Mouse (Mus musculus): ENCODE results near the gene Csrp3. TPM values are rescaled to one million over a fixed set of nuclear protein-coding genes. Genes with fewer than 3 reads are reported as not detected.

Csrp3 gene
- total and polyA plus RNA-seq, 2 experiments from 2014 or later = 0.23 TPM; not detected in 1

DNA sequence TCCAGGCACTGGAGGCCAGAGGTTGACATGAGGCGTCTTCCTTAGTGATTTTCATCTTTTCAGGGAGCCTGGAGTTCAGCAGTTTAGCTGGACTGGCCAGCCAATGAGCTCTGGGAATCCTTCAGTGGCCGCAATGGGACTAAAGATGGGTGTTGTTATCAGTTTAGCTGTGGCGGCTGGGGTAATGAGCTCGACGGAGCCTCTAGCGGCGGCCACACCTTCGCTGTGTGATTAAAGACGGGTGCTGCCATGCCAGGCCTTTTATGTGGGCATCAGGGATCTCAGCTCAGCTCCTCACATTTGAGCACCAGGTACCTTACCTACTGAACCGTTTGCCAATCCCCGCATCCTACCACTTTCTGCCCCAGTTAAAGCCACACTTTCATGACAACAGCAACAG is 23.5 kb upstream of the Csrp3 start:
- no peaks in the 10 kb centered on the region for H3K9me3 ChIP-seq (ENCODE audit: low read length)
- H3K9ac ChIP-seq (replicated peaks; ENCODE audit: low read length, poor library complexity, severe bottlenecking) = no peak overlapping the region
- 93% methylated on average over 11 of the region's 11 CpGs for WGBS

GRCm38 (mm10) chr7:48870579-48871180 is 22.8 kb upstream of the Csrp3 start:
- no peak for DNase-seq (ENCODE audit: low spot score)
- no peak overlapping the region for H3K9ac ChIP-seq (replicated peaks; ENCODE audit: low read length, poor library complexity, severe bottlenecking)

More for the DNA sequence above, 23.5 kb upstream of the Csrp3 start:
- H3K4me2 ChIP-seq (ENCODE audit: low read depth, low read length, poor library complexity, severe bottlenecking) = no peak overlapping the region
- H3K4me3 ChIP-seq (ENCODE audit: low read depth, low read length) = no peak overlapping the region
- DNase-seq (ENCODE audit: low spot score) (no peak), ATAC-seq (ENCODE audit: low FRiP score) (no peak)
- no peak for TF ChIP-seq CTCF (IDR thresholded peaks at IDR 0.05)
- no peaks in the 10 kb centered on the region for H3K4me1 ChIP-seq (ENCODE audit: insufficient read depth, low read length)
- no peak overlapping the region for H3K27ac ChIP-seq (ENCODE audit: low read depth, low read length)
- H3K36me3 ChIP-seq (ENCODE audit: insufficient read depth, low read length) = no peaks in the 10 kb centered on the region
- H3K27me3 ChIP-seq (ENCODE audit: insufficient read depth, low read length) = no peaks in the 10 kb centered on the region

DNA sequence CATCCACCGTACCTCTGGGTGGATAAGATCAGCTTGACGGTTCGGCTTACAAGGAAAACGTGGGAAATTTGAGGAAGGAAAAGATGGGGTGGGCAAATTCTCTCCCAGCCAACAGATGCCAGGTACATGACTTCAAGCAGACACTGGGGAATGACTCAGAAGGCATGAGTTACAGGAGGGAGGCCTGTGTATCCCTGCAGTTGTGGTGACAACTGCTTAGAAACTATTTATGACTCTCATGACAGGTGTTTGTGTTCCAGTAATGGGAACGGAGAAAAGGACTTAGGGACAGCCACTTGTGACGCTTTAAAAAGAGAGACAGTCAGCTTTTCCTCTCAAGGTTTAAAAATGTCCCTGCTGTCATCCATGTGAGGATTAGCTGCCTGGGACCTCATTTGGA is 22.3 kb upstream of the Csrp3 start:
- DNase-seq (ENCODE audit: low spot score) = no peak
- H3K36me3 ChIP-seq (ENCODE audit: insufficient read depth, low read length) = no peaks in the 10 kb centered on the region
- H3K27ac ChIP-seq (ENCODE audit: low read depth, low read length) = no peak overlapping the region
- no peak for ATAC-seq (ENCODE audit: low FRiP score)
- H3K4me2 ChIP-seq (ENCODE audit: low read depth, low read length, poor library complexity, severe bottlenecking) = no peak overlapping the region
- no peak for TF ChIP-seq CTCF (IDR thresholded peaks at IDR 0.05)
- H3K4me1 ChIP-seq (ENCODE audit: insufficient read depth, low read length) = no peaks in the 10 kb centered on the region
- no peak overlapping the region for H3K4me3 ChIP-seq (ENCODE audit: low read depth, low read length)
- no peak overlapping the region for H3K9ac ChIP-seq (replicated peaks; ENCODE audit: low read length, poor library complexity, severe bottlenecking)
- WGBS = 90% methylated on average over 6 of the region's 6 CpGs
- H3K27me3 ChIP-seq (ENCODE audit: insufficient read depth, low read length) = no peaks in the 10 kb centered on the region
- H3K9me3 ChIP-seq (ENCODE audit: low read length) = no peaks in the 10 kb centered on the region

More at GRCm38 (mm10) chr7:48870579-48871180, 22.8 kb upstream of the Csrp3 start:
- Histone ChIP-seq H3K9me3 (ENCODE audit: low read length) (no peaks in the 10 kb centered on the region), H3K36me3 (ENCODE audit: insufficient read depth, low read length) (no peaks in the 10 kb centered on the region), H3K4me3 (ENCODE audit: low read depth, low read length) (no peak overlapping the region), H3K27ac (ENCODE audit: low read depth, low read length) (no peak overlapping the region), H3K4me1 (ENCODE audit: insufficient read depth, low read length) (no peaks in the 10 kb centered on the region), H3K4me2 (ENCODE audit: low read depth, low read length, poor library complexity, severe bottlenecking) (no peak overlapping the region), H3K27me3 (ENCODE audit: insufficient read depth, low read length) (no peaks in the 10 kb centered on the region)
- no peak for TF ChIP-seq CTCF (IDR thresholded peaks at IDR 0.05)
- WGBS = 94% methylated on average over 21 of the region's 21 CpGs
- ATAC-seq (ENCODE audit: low FRiP score) = no peak

GRCm38 (mm10) chr7:48867576-48867975 is 19.7 kb upstream of the Csrp3 start:
- no peak for TF ChIP-seq CTCF (IDR thresholded peaks at IDR 0.05)
- 90% methylated on average over 18 of the region's 18 CpGs for WGBS
- no peak for DNase-seq (ENCODE audit: low spot score)
- Histone ChIP-seq H3K27ac (ENCODE audit: low read depth, low read length) (no peak overlapping the region), H3K4me1 (ENCODE audit: insufficient read depth, low read length) (no peaks in the 10 kb centered on the region), H3K9ac (replicated peaks; ENCODE audit: low read length, poor library complexity, severe bottlenecking) (no peak overlapping the region), H3K36me3 (ENCODE audit: insufficient read depth, low read length) (no peaks in the 10 kb centered on the region), H3K9me3 (ENCODE audit: low read length) (no peaks in the 10 kb centered on the region), H3K27me3 (ENCODE audit: insufficient read depth, low read length) (no peaks in the 10 kb centered on the region), H3K4me3 (ENCODE audit: low read depth, low read length) (no peak overlapping the region), H3K4me2 (ENCODE audit: low read depth, low read length, poor library complexity, severe bottlenecking) (no peak overlapping the region)
- ATAC-seq (ENCODE audit: low FRiP score) = no peak

DNA sequence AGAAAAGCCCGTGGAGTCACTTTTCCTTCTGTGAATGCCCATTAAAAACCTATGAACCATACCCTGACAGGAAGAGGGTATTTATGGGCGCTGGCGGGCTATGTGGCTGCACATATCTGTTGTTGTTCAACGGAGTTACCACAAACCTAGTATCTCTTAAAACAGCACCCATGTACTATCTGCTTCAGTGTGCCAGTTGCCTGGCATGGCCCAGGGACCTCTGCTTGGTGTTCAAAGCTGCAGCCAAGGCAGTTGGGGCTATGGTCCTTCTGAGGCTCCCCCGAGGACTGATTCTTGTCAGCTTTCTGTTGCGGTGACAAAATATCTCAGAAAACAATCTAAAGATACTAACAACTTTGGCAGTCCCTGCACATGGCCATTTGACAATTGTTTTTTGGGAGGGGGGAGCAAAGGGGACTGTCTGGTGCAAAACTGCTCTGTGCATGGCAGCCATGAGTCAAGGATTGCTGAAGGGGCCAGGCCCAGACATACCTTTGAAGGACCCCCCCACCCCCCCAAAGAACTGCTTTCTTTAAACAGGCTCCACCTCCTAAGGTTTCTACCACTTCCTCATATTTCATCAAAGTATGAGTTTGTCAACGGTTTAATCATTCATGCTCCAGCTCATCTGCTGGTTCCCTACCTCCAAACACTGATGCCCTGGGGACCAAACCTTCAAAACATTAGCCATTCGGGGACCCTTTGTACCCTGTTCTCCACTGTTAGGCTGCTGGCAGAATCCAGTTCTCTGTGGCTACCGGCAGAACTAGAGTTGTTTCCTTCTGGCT is 17.0 kb upstream of the Csrp3 start:
- Histone ChIP-seq H3K36me3 (ENCODE audit: insufficient read depth, low read length) (no peaks in the 10 kb centered on the region), H3K27ac (ENCODE audit: low read depth, low read length) (no peak overlapping the region), H3K9ac (replicated peaks; ENCODE audit: low read length, poor library complexity, severe bottlenecking) (no peak overlapping the region), H3K4me1 (ENCODE audit: insufficient read depth, low read length) (no peaks in the 10 kb centered on the region), H3K4me2 (ENCODE audit: low read depth, low read length, poor library complexity, severe bottlenecking) (no peak overlapping the region), H3K4me3 (ENCODE audit: low read depth, low read length) (no peak overlapping the region), H3K9me3 (ENCODE audit: low read length) (no peaks in the 10 kb centered on the region), H3K27me3 (ENCODE audit: insufficient read depth, low read length) (no peaks in the 10 kb centered on the region)
- 92% methylated on average over 9 of the region's 9 CpGs for WGBS
- no peak for TF ChIP-seq CTCF (IDR thresholded peaks at IDR 0.05)
- no peak for ATAC-seq (ENCODE audit: low FRiP score)
- DNase-seq (ENCODE audit: low spot score) = no peak

- no peak for ATAC-seq (ENCODE audit: low FRiP score)
- Histone ChIP-seq H3K4me1 (ENCODE audit: insufficient read depth, low read length) (no peaks in the 10 kb centered on the region), H3K27ac (ENCODE audit: low read depth, low read length) (no peak overlapping the region), H3K9ac (replicated peaks; ENCODE audit: low read length, poor library complexity, severe bottlenecking) (no peak overlapping the region), H3K36me3 (ENCODE audit: insufficient read depth, low read length) (no peaks in the 10 kb centered on the region), H3K4me3 (ENCODE audit: low read depth, low read length) (no peak overlapping the region), H3K9me3 (ENCODE audit: low read length) (no peaks in the 10 kb centered on the region), H3K4me2 (ENCODE audit: low read depth, low read length, poor library complexity, severe bottlenecking) (no peak overlapping the region), H3K27me3 (ENCODE audit: insufficient read depth, low read length) (no peaks in the 10 kb centered on the region)
- TF ChIP-seq CTCF (IDR thresholded peaks at IDR 0.05) = no peak
- DNase-seq (ENCODE audit: low spot score) = no peak
Observed at GRCm38 (mm10) chr7:48864199-48864598, 16.4 kb upstream of the Csrp3 start.
